Mouse (Mus musculus): ENCODE measurements around the gene Gins2. TPM values are rescaled to one million over a fixed set of nuclear protein-coding genes. Genes with fewer than 3 reads are reported as not detected.

The Gins2 gene
- polyA plus RNA-seq, 1 experiment from 2014 or later: 51.0 TPM

DNA sequence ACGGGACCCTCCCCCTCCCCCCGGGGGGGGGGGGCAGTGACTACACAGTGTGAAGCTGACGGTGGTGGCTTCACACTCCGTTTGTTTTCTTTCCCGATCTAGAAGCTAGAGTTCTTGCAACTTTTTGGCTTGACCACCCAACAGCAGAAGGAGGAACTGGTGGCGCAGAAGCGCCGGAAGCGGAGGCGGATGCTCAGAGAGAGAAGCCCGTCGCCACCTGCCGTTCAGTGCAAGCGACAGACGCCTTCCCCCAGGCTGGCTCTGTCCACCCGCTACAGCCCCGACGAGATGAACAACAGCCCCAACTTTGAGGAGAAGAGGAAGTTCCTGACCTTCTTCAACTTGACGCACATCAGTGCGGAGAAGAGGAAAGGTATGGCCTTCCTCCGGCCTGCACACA is 16.6 kb downstream of the Gins2 start:
- H3K4me3 ChIP-seq (ENCODE audit: low read length): no peak overlapping the region
- peaks cover 84% of the 10 kb centered on the region for H3K36me3 ChIP-seq (ENCODE audit: control insufficient read depth, insufficient read depth)
- no peak overlapping the region for H3K4me2 ChIP-seq (ENCODE audit: low read depth, low read length)
- no peaks in the 10 kb centered on the region for H3K27me3 ChIP-seq (ENCODE audit: control insufficient read depth, insufficient read depth, low read length)
- 77% methylated on average over 21 of the region's 21 CpGs for WGBS
- H3K4me1 ChIP-seq (ENCODE audit: control insufficient read depth, insufficient read depth, low read length): peaks cover 6% of the 10 kb centered on the region
- H3K9ac ChIP-seq (ENCODE audit: low read length): no peak overlapping the region
- no peaks in the 10 kb centered on the region for H3K9me3 ChIP-seq (replicated peaks; ENCODE audit: control insufficient read depth, low read length)
- no peak for ATAC-seq (replicated peaks; ENCODE audit: extremely low read depth, insufficient read depth, low FRiP score)
- H3K27ac ChIP-seq (ENCODE audit: low read length): no peak overlapping the region

- Histone ChIP-seq H3K4me1 (ENCODE audit: control insufficient read depth, insufficient read depth, low read length) (peaks cover 6% of the 10 kb centered on the region), H3K36me3 (ENCODE audit: control insufficient read depth, insufficient read depth) (peaks cover 84% of the 10 kb centered on the region)
- WGBS: 78% methylated on average over 8 of the region's 8 CpGs
These were observed 17.5 kb downstream of the Gins2 start for GRCm38 (mm10) chr8:120571561-120571960.

GRCm38 (mm10) chr8:120569939-120570715 is 19.0 kb downstream of the Gins2 start:
- H3K9me3 ChIP-seq (replicated peaks; ENCODE audit: control insufficient read depth, low read length): no peaks in the 10 kb centered on the region
- H3K4me2 ChIP-seq (ENCODE audit: low read depth, low read length): no peak overlapping the region
- ATAC-seq (replicated peaks; ENCODE audit: extremely low read depth, insufficient read depth, low FRiP score): no peak; the same call in 1 of the 2 replicates
- H3K4me1 ChIP-seq (ENCODE audit: control insufficient read depth, insufficient read depth, low read length): peaks cover 8% of the 10 kb centered on the region
- H3K27me3 ChIP-seq (ENCODE audit: control insufficient read depth, insufficient read depth, low read length): no peaks in the 10 kb centered on the region
- peaks cover 71% of the 10 kb centered on the region for H3K36me3 ChIP-seq (ENCODE audit: control insufficient read depth, insufficient read depth)
- H3K27ac ChIP-seq (ENCODE audit: low read length): no peak overlapping the region
- H3K9ac ChIP-seq (ENCODE audit: low read length): no peak overlapping the region
- WGBS: 47% methylated on average over 13 of the region's 13 CpGs
- H3K4me3 ChIP-seq (ENCODE audit: low read length): no peak overlapping the region

More at GRCm38 (mm10) chr8:120571561-120571960, 17.5 kb downstream of the Gins2 start:
- Histone ChIP-seq H3K9me3 (replicated peaks; ENCODE audit: control insufficient read depth, low read length) (no peaks in the 10 kb centered on the region), H3K27ac (ENCODE audit: low read length) (no peak overlapping the region), H3K4me3 (ENCODE audit: low read length) (no peak overlapping the region), H3K4me2 (ENCODE audit: low read depth, low read length) (no peak overlapping the region), H3K27me3 (ENCODE audit: control insufficient read depth, insufficient read depth, low read length) (no peaks in the 10 kb centered on the region), H3K9ac (ENCODE audit: low read length) (no peak overlapping the region)
- ATAC-seq (replicated peaks; ENCODE audit: extremely low read depth, insufficient read depth, low FRiP score): no peak

- H3K27ac ChIP-seq (ENCODE audit: low read length): no peak overlapping the region
- no peaks in the 10 kb centered on the region for H3K27me3 ChIP-seq (ENCODE audit: control insufficient read depth, insufficient read depth, low read length)
- peaks cover 61% of the 10 kb centered on the region for H3K36me3 ChIP-seq (ENCODE audit: control insufficient read depth, insufficient read depth)
- no peak overlapping the region for H3K9ac ChIP-seq (ENCODE audit: low read length)
- H3K4me1 ChIP-seq (ENCODE audit: control insufficient read depth, insufficient read depth, low read length): peaks cover 18% of the 10 kb centered on the region
- no peak overlapping the region for H3K4me2 ChIP-seq (ENCODE audit: low read depth, low read length)
- H3K9me3 ChIP-seq (replicated peaks; ENCODE audit: control insufficient read depth, low read length): no peaks in the 10 kb centered on the region
- no peak for ATAC-seq (replicated peaks; ENCODE audit: extremely low read depth, insufficient read depth, low FRiP score)
- WGBS: 91% methylated on average over 17 of the region's 17 CpGs
- H3K4me3 ChIP-seq (ENCODE audit: low read length): no peak overlapping the region
These were observed 20.0 kb downstream of the Gins2 start for GRCm38 (mm10) chr8:120569123-120569522.

DNA sequence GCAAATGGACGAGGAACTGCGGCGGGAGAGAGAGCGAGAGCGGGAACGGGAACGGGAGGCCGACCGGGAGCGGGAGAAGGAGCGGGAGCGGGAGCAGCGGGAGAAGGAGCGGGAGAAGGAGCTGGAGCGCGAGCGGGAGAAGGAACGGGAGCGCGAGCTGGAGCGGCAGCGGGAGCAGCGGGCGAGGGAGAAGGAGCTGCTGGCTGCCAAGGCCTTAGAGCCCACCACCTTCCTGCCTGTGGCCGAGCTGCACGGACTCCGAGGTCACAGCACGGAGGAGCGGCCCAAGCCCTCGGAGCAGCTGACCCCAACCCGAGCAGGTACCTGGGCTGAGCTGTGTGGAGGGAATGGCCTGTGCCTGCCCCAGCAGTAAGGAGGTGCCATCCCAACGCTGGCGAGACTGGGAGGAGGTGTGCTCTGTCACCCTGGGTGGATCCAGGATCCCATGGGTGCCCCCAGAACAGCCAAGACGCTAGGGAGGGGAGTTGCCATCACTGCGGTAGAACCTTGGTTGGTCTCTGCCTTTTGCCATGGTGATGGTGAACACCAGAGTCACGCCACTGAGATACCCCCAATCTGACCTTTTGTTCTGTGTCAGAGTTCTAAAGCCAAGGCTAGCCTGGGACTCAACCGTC is 20.8 kb downstream of the Gins2 start:
- Histone ChIP-seq H3K27ac (ENCODE audit: low read length) (no peak overlapping the region), H3K4me2 (ENCODE audit: low read depth, low read length) (no peak overlapping the region), H3K27me3 (ENCODE audit: control insufficient read depth, insufficient read depth, low read length) (no peaks in the 10 kb centered on the region), H3K4me3 (ENCODE audit: low read length) (no peak overlapping the region), H3K9me3 (replicated peaks; ENCODE audit: control insufficient read depth, low read length) (no peaks in the 10 kb centered on the region), H3K4me1 (ENCODE audit: control insufficient read depth, insufficient read depth, low read length) (peaks cover 26% of the 10 kb centered on the region), H3K36me3 (ENCODE audit: control insufficient read depth, insufficient read depth) (peaks cover 52% of the 10 kb centered on the region), H3K9ac (ENCODE audit: low read length) (no peak overlapping the region)
- ATAC-seq (replicated peaks; ENCODE audit: extremely low read depth, insufficient read depth, low FRiP score): no peak
- WGBS: 95% methylated on average over 37 of the region's 37 CpGs

DNA sequence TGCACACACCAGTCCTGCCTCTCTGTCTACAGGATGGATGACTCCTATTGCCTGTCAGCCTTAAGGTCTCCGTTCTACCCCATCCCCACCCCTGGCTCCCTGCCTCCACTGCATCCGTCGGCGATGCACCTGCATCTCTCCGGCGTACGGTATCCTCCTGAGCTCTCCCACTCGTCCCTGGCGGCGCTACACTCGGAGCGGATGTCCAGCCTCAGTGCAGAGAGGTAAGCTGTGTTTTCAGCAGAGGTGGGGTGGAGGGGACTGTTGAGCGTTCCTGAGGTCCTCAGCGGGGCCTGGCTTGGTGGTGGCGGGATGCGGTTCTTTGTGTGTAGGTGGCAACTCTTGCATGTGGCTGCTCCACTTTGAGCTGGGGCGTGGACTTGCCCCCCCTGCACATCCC is 21.4 kb downstream of the Gins2 start:
- Histone ChIP-seq H3K27ac (ENCODE audit: low read length) (no peak overlapping the region), H3K27me3 (ENCODE audit: control insufficient read depth, insufficient read depth, low read length) (no peaks in the 10 kb centered on the region), H3K4me2 (ENCODE audit: low read depth, low read length) (no peak overlapping the region), H3K4me1 (ENCODE audit: control insufficient read depth, insufficient read depth, low read length) (peaks cover 31% of the 10 kb centered on the region), H3K4me3 (ENCODE audit: low read length) (no peak overlapping the region), H3K9ac (ENCODE audit: low read length) (no peak overlapping the region), H3K9me3 (replicated peaks; ENCODE audit: control insufficient read depth, low read length) (no peaks in the 10 kb centered on the region), H3K36me3 (ENCODE audit: control insufficient read depth, insufficient read depth) (peaks cover 47% of the 10 kb centered on the region)
- no peak for ATAC-seq (replicated peaks; ENCODE audit: extremely low read depth, insufficient read depth, low FRiP score)
- 95% methylated on average over 17 of the region's 17 CpGs for WGBS

DNA sequence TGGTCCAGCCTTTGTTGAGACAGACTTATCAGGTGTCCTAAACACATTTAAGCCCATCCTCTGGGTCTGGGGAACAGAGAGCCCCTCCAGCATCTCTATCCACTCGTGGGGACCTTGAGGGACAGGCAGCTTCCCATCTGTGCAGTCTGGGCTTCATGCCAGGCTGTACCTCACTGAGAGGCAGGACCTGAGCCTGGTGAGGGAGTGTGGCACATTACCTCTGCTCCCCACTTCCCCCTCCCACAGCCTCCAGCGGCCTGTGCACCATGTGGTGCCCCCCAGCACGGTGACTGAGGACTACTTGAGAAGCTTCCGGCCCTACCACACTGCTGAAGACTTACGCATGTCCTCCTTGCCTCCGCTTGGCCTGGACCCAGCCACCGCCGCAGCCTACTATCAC is 22.4 kb downstream of the Gins2 start:
- no peaks in the 10 kb centered on the region for H3K27me3 ChIP-seq (ENCODE audit: control insufficient read depth, insufficient read depth, low read length)
- H3K36me3 ChIP-seq (ENCODE audit: control insufficient read depth, insufficient read depth): peaks cover 41% of the 10 kb centered on the region
- H3K27ac ChIP-seq (ENCODE audit: low read length): no peak overlapping the region
- ATAC-seq (replicated peaks; ENCODE audit: extremely low read depth, insufficient read depth, low FRiP score): no peak
- no peak overlapping the region for H3K4me2 ChIP-seq (ENCODE audit: low read depth, low read length)
- H3K9ac ChIP-seq (ENCODE audit: low read length): no peak overlapping the region
- 80% methylated on average over 8 of the region's 8 CpGs for WGBS
- peaks cover 42% of the 10 kb centered on the region for H3K4me1 ChIP-seq (ENCODE audit: control insufficient read depth, insufficient read depth, low read length)
- H3K4me3 ChIP-seq (ENCODE audit: low read length): no peak overlapping the region
- H3K9me3 ChIP-seq (replicated peaks; ENCODE audit: control insufficient read depth, low read length): no peaks in the 10 kb centered on the region

DNA sequence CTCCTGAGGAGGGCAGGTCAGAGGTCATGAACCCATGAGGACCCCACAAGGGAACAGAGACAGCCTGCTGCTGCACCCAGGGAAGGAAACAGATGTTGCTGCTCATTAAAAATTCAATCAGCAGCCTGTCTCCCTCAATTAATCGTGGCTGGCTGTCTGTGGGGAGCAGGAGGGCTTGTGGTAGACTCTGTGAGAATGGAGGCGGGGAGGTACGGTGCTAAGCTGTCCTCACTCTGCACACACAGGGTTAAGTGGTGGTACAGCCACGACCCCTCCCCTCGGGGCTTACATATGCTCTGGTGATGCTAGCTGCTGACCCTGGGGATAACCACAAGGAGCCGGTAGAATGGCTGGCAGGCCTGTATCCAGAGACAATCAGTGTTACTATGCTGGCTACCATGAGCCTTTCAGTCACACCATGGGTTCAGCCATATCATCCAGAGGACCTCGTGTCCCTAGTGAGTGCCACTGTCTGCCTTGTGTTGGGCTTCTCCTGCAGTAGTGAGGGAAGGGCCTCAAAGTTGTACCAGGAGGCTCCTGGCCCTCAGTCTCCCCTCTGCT is 23.9 kb downstream of the Gins2 start:
- H3K27ac ChIP-seq (ENCODE audit: low read length): peak overlapping the region; percentile 37; the same call in 1 of the 2 replicates
- H3K9ac ChIP-seq (ENCODE audit: low read length): peak overlapping the region; percentile 14; the same call in 1 of the 2 replicates
- peaks cover 52% of the 10 kb centered on the region for H3K4me1 ChIP-seq (ENCODE audit: control insufficient read depth, insufficient read depth, low read length)

More for the DNA sequence above, 23.9 kb downstream of the Gins2 start:
- H3K27me3 ChIP-seq (ENCODE audit: control insufficient read depth, insufficient read depth, low read length): no peaks in the 10 kb centered on the region
- H3K9me3 ChIP-seq (replicated peaks; ENCODE audit: control insufficient read depth, low read length): no peaks in the 10 kb centered on the region
- no peak overlapping the region for H3K4me3 ChIP-seq (ENCODE audit: low read length)
- no peak for ATAC-seq (replicated peaks; ENCODE audit: extremely low read depth, insufficient read depth, low FRiP score)
- H3K4me2 ChIP-seq (ENCODE audit: low read depth, low read length): no peak overlapping the region
- WGBS: 38% methylated on average over 7 of the region's 7 CpGs
- peaks cover 30% of the 10 kb centered on the region for H3K36me3 ChIP-seq (ENCODE audit: control insufficient read depth, insufficient read depth)
